Mouse (Mus musculus): ENCODE results near the gene Hoxc9. TPM values are rescaled to one million over a fixed set of nuclear protein-coding genes. Genes with fewer than 3 reads are reported as not detected.
A peak's percentile ranks its signal among the peaks of the same experiment; 100 is the strongest.

Hoxc9 gene
- total RNA-seq, 2 experiments from 2014 or later = not detected

DNA sequence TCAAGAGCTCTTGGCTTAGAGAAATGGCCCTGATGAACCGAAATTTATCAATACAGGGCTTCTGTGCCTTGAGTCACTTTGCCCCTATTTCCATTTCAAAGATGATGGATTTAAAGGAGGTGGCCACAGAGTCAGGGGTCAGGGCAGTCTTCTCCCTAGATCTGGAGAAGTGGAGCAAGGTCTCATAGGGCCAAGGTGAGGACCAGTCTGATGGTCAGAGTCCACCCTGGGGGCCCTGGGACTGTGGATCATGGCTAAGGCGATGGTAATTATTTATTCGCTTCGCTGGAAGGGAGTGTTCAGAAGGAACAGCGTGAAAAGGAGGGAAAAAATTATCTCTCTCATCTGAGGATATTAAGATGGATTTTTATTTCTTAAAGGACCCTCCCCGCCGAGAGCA, 1.2 kb upstream of the Hoxc9 start:
- intact Hi-C loops (cut with DNase I) = no loop called here
- DNase-seq (ENCODE audit: low spot score in 2 of 2) = no peak

DNA sequence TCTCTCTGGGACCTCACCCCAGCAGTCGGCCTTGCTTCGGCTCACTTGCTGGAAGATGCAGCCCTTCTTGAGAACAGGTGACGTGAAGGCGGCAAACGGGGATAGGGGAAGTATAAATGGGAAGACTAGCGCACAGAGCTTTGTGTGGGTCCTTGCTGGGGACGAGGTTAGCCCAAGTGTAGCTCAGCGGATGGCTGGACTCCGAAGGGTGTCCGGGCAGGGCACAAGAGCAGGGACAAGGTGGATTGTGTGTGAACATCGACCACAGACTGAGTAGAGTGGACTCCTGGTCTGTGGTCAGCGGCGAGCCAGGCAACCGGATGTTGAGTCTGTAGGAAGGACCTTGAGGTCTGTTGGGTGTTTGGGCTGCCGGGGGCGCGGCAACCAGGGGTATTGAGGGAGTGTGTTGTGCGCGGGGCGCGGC, 539 bp upstream of the Hoxc9 start:
- intact Hi-C loops (cut with DNase I) = no loop called here
- DNase-seq (ENCODE audit: low spot score in 2 of 2) = no peak

DNA sequence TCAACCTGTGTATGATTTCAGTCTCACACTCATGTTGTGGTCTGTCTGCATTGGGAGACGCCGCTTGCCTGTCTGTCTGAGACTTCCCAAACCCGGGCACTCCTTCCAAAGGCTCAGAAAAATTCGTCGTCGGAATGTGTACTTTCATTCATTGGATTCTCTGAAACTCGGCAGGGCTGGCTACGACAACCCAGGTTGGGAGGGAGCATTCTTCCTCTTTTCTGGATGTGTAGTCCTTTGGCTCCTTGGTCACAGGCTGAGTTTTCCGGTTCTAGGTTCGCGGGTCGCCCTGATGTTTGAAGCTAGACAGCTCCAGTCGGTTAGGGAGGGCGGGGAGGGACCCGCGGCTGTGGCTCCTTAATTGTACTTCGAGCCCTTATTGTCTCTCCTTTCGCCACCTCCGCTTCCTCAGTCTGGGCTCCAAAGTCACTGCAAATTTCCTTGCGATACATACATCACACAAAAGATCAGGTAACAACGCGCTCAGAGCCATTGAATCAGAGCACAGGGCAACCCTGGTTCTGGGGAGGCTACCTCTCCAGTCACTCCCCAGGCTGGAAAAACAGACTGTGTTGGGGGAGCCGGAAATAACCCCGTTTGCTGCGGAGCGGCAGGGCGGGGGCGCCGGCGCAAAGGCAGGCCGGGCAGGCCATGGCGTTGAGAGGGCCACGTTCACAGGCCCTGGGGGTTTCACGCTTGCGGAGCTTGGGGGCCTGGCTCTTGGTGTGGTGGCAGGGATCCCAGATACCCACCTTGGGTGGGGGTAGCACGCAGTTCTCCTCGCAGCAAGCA, 588 bp downstream of the Hoxc9 start:
- no peak for DNase-seq (ENCODE audit: low spot score in 2 of 2)
- intact Hi-C loops (cut with DNase I) = no loop called here

DNA sequence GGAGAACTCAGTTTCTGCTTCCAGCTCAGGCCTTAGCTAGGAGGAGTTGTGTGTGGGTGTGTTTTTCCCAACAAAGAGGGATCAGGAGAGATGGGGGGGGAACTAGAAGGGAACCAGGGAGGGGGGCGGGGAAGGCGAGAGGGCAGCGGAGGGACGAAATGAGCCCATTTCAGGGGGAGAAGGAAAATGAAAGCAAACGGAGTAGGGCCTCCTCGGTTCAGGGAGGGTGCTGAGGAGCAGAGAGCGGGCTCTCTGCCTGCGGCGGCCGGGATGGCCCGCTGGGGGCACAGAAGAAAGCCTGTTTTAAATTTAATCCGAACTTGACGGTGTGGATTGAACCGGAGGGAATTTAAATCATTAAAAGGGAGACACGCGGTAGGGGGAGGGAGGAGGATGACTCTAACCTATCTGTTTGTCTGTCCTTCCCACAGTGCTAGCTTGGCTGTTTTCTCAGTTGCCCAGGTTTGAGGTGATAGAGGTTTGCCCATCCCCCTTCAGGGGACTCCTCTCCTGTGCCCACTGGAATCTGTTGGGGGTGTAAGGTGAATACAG, 1.3 kb downstream of the Hoxc9 start:
- intact Hi-C loops (cut with DNase I) = no loop called here
- DNase-seq (ENCODE audit: low spot score in 2 of 2) = no peak

DNA sequence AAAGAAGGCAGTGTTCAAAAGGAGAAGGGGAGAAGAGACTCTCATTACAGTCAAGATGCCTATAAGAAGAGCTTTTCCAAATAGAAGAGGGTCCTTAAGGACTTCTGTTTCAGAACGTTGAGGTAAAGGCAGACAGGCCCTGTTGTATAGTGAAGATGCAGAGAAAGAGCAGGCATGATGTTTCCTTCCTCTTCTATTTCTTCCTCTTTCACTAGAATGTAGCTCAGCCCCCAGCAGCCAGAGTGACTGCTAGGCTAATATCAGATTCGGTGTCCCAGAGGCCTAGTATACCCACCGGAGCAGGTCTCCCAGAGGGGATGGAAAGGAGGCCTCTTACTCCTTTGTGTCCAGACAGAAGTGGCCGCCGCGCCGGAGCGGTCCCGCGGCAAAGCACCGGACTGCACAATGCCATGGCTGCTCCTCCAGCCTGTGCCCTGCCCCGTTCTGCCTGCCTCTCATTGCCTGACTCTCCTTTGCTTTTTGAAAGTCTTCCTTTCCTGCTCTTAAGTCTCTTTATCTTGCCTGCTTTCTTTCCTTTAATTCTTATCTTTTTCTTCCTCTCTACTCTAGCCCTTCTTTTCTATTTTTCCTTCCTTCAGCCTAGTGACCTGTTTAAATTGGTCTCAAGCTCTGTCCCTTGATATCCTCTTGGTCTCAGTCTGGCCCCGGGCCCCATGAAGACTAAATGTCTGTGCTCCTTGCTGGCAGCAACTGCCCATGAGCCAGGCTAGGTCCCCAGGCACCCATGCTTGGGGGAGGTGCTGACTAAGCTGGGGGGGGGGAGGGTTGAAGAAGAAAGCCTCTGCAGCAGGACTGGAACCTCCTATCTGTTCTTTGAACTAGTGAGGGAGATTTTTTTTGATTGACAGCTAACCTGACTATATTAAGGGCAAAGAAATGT, 2.6 kb downstream of the Hoxc9 start:
- no peak for DNase-seq (ENCODE audit: low spot score in 2 of 2)
- intact Hi-C loops (cut with DNase I) = no loop called here

DNA sequence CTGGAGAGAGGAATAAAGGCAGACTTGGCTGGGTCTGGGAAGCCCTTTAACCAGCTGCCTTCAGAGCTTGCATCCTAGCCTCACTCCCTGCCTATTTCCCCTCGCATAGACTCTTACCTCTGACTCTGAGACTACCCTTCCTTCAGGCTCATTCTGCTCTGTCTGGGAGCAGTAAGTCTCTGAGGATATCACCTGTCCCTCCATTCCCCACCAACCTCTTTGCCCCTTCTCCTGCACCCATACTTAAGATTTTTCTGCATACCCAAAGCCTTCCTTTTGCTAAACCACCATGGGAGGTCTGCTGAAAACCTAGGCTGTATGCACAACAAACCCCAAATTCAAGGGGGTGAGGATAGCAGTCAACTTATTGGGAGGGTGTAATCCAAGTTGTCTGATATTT, 3.7 kb downstream of the Hoxc9 start:
- DNase-seq (ENCODE audit: low spot score in 2 of 2) = no peak
- intact Hi-C loops (cut with DNase I) = no loop called here

DNA sequence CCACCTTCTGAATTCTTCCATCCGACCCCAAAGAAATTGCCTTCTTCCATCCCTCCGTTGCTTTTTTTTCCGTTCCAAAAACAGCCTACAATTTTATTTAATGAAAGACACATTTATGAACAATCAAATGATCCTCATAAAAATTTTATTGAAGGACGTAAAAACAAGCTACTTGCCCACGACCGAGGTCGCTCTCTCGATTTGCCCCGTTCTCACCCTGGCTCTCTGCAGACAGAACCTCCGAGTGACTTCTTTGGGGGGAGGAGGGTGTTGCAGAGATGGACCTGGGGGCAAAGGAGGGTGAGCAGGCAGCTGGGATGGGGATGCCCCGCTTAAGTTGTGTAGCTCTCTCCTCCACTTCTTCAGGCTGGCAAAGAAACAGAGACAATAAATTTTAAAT, 4.1 kb downstream of the Hoxc9 start:
- DNase-seq (ENCODE audit: low spot score in 2 of 2) = no peak
- intact Hi-C loops (cut with DNase I) = no loop called here

DNA sequence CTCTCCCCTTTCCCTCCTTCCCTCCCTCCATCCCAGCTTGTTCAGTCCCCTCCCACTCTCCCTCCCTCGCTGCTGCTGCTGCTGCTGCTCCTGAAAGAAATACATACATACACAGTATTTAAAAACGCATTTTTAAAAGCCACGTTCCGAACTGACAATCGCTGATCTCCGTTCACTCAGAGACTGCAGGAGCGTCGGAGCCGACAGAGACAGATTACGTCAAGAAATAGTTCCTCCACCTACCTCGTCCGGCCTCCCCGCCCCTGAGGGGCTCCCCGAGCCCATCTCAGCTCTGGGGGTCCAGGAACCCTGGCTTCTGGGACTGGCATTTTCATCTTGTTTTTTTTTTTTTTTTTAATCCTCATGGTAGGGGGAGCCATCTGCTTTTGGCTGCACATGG, 4.7 kb downstream of the Hoxc9 start:
- DNase-seq (ENCODE audit: low spot score in 2 of 2) = no peak
- intact Hi-C loops (cut with DNase I) = no loop called here

DNA sequence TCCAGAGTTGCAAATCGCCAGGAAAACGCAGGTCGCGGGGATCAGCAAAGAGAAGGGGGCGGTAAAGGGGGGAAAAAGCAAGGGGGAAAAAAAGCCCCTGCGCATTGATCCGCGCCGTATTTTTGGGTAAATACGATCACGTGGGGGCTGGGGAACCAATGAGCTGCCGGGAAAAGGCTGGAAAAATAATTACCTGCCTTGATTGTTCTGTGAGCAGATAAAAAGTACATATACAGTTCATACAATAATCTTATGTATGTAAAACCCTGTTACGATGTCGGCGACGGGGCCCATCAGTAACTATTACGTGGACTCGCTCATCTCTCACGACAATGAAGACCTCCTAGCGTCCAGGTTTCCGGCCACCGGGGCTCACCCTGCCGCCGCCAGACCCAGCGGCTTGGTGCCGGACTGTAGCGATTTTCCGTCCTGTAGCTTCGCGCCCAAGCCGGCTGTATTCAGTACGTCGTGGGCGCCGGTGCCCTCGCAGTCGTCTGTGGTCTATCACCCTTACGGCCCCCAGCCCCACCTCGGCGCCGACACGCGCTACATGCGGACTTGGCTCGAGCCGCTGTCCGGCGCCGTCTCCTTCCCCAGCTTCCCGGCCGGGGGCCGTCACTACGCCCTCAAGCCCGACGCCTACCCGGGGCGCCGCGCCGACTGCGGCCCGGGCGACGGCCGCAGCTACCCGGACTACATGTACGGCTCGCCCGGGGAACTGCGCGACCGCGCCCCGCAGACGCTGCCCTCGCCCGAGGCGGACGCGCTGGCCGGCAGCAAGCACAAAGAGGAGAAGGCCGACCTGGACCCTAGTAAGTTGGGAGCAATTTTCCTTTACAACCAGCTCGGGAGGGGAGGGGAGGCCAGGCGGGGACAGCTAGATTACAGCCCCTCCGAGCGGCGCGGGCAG, 5.4 kb downstream of the Hoxc9 start:
- no peak for DNase-seq (ENCODE audit: low spot score in 2 of 2)
- intact Hi-C loops (cut with DNase I) = no loop called here

DNA sequence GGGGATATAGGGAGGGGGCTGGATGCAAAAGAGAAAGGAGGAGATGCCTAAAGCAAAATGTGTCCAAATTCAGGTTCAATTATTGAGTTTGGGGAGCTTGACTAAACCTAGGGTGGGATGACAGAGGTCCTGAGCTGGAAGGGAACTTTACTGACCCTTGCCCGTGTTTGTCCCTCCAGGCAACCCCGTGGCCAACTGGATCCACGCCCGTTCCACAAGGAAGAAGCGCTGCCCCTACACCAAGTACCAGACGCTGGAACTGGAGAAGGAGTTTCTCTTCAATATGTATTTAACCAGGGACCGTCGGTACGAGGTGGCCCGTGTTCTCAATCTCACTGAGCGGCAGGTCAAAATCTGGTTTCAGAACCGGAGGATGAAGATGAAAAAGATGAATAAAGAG, 7.5 kb downstream of the Hoxc9 start:
- intact Hi-C loops (cut with DNase I) = no loop called here
- DNase-seq (ENCODE audit: low spot score in 2 of 2) = no peak

DNA sequence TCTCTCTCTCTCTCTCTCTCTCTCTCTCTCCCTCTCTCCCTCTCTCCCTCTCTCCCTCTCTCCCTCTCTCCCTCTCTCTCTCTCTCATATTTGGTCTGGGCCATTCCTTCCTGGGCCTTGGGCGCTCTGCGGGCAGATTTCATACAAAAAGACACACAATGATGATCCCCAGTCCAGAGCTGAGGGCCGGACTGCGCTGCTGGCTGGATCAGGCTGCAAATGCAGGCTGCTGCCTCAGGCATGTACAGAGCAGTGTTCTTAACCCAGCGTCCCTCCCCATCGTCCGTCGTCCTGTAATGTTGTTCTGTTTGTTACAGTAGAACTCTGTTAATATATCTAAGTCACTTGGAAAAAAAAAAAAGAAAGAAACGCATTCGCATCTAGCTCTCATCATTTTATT, 8.3 kb downstream of the Hoxc9 start:
- DNase-seq (ENCODE audit: low spot score in 2 of 2) = no peak
- intact Hi-C loops (cut with DNase I) = no loop called here

DNA sequence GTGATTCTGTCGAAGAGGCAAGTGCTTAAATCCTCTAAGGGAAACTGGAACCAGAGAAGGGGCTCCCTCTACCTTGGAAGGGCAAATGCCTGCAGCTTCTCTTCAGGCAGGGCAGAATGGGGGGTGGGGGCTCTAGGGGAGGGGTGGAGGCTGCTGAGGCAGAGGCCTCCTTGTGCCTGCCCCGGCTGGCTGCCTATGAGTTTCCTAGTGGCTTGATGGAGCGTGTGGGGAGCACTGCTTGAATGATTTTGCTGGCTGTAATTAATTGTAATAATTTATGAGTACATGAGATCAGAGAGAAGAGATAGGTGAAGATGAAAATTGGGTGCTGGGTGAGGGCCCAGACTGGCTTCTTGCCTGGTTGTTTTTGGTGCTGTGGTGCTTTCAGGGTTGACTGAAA, 8.7 kb downstream of the Hoxc9 start:
- no peak for DNase-seq (ENCODE audit: low spot score in 2 of 2)
- intact Hi-C loops (cut with DNase I) = no loop called here

DNA sequence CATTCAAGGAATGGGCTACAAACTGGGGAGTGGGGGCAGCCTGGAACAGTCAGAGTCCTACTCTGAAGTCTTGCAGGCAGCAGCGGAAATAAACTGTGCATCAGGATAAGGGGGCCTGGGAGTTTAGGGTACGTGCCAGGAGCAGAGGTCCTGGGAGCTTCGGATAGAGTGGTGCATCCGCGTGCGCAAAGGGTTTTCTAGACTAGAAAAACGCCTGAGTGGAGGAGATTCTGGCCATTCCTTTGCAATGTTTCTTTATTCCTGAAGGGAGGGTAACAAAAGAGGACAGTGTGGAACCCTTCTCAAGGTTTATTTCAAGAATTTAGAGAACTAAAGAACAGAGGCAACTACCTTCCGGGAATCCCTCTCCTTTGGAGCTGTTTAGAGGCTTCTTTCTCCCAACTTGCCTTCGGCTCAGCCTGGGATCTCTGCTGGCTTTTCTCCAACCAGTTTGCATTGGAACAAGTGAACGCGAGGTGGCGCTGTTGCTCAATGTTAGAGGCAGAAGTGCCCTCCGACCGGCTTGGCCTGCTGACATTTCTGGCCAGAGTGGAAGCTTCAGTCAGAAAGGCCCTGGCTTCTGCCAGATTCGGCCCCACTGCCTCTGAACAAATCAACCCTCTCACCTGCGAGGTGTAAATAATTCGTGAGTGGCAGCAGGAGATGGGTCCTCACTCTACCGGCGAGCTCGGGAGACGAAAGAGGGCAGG, 11.0 kb downstream of the Hoxc9 start:
- peak; percentile 75 to 80 for DNase-seq (ENCODE audit: low spot score in 2 of 2)
- intact Hi-C loops (cut with DNase I) = loop anchor here (1.0 to 2.0 kb wide), 2 partner anchors 190 to 224 kb away; no protein-coding TSS in a partner anchor

DNA sequence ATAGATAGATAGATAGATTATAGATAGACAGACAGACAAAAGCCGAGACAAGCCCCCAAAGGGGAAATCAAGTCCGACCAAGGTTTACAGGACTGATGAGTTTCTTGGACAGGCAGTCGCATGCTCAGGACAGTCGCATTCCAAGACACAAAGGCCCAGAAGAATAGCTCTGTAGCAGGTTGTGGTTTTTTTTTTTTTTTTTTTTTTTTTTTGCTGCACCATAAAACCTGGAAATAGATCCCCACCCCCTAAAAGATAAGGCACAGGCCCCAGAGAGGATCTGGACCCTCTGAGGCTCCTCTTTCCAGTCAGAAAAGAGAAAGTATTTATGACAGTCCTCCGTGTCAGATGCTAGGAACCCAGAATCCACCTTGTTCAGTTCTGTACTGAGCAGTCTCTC, 11.8 kb downstream of the Hoxc9 start:
- no peak for DNase-seq (ENCODE audit: low spot score in 2 of 2)
- intact Hi-C loops (cut with DNase I) = no loop called here

DNA sequence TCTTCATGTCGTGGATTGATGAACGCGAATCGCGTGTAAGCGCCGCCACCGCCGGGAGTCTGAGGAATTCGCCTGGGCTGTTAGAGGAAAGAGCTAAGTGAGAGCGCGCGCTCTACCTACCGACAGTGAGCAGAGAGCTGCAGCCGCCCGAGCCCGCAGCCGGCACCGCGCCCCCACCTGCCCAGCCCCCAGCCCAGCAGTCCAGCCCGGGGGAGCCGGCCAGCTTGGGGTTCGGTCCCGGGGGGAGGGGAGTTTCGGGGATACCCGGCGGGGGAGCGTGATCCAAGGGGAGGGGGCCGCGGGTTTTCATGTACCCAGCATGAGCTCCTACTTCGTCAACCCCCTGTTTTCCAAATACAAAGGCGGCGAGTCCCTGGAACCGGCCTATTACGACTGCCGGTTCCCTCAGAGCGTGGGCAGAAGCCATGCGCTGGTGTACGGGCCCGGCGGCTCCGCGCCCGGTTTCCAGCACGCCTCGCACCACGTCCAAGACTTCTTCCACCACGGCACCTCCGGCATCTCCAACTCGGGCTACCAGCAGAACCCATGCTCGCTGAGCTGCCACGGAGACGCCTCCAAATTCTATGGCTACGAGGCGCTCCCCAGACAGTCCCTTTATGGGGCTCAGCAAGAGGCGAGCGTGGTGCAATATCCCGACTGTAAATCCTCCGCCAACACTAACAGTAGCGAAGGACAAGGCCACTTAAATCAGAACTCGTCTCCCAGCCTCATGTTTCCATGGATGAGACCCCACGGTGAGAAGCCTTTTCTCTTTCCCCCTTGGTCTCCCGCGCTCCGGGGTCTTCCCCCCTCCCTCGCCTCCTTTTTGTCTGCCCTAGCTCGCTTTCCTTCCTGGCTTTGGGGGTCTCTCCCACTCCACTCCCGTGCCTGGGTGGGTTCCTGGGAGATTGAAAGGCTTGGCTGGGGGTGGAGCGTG, 14.5 kb downstream of the Hoxc9 start, which contains the start of gene Hoxc8:
Gene Hoxc8 (plus strand): TSS at position 147 of the 937 bp plus-strand sequence.
- intact Hi-C loops (cut with DNase I) = no loop called here
- no peak for DNase-seq (ENCODE audit: low spot score in 2 of 2)

DNA sequence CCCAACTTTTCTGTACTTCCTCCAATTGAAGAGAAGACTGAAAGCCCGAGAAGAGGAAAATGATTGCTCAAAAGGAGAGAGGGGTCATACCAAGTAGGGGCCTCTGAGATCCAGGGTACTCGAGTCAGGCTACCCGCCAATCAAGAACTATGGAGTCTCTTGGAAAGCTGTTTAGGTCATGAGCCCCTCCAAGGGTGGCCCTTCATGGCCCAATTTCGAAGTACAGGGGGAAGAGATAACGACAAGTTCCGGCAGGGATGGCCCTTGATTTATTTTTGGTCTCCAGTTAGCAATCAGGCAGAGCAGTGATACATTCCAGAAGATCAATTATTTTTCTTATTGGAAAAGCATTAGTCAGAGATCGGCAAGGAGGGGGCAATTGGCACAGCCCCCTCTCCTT, 15.5 kb downstream of the Hoxc9 start:
- intact Hi-C loops (cut with DNase I) = no loop called here
- DNase-seq (ENCODE audit: low spot score in 2 of 2) = no peak

DNA sequence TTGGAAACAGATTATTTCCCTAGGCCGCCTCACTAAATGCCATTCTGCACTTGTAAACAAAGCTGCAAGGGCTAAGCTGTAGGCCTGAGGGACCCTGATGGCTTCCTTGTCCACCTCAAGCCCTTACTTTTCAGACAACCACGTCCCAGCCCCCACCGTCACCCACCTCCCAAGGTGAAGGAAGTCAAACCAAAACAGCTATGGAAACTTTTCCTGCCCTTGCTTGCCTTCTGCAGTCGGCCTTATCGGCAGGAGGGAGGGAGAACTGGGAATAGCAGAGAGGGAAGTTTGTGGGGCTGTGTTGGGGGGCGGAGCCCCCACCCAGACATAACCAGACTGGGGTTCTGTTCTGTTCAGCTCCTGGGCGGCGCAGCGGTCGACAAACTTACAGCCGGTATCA, 16.0 kb downstream of the Hoxc9 start:
- DNase-seq (ENCODE audit: low spot score in 2 of 2) = no peak
- intact Hi-C loops (cut with DNase I) = no loop called here

DNA sequence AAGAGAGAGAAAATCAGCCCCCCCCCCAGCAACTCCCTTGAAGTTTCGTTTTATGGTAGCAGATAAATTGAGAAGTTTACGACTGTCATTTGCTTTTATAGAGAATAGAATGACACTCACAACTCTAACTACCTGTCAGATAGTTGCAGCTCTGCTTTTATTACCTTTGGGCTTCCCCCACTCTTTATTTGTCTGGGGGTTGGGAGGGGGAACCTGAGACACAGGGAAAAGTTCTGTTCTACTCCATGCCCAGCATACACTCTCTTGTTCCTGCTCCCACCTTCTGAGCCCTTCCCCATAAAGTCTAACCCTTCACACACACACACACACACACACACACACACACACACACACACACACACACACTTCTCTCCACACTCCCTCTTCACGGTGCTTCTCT, 16.6 kb downstream of the Hoxc9 start:
- intact Hi-C loops (cut with DNase I) = no loop called here

More for the DNA sequence above, 16.6 kb downstream of the Hoxc9 start:
- DNase-seq (ENCODE audit: low spot score in 2 of 2) = no peak
